Mouse (Mus musculus) left cerebral cortex, postnatal 36 days (tissue): ENCODE measurements around the gene Pigc. TPM values are rescaled to one million over a fixed set of nuclear protein-coding genes. Genes with fewer than 3 reads are reported as not detected.
A peak's percentile ranks its signal among the peaks of the same experiment; 100 is the strongest.

Experiments used
- DNase-seq, 2 experiments: peaks; one replicate each; pipeline ENCODE4 v3.0.0; 2021 to 2022; ENCODE audit warnings: low spot score in 2 of 2, mixed read lengths in 1 of 2
- intact Hi-C: fragments of 180-260 bp; cut with DNase I; formaldehyde crosslinking; loops from one replicate; pipeline ENCODE4 v1.15.1; 2025
- total RNA-seq, 2 experiments: library from RNA; stranded (reverse); gene quantifications; 2 replicates each; pipeline ENCODE4 v1.2.3; 2021

The Pigc gene
- total RNA-seq, 2 experiments from 2014 or later, result 12.3 to 16.9 TPM

DNA sequence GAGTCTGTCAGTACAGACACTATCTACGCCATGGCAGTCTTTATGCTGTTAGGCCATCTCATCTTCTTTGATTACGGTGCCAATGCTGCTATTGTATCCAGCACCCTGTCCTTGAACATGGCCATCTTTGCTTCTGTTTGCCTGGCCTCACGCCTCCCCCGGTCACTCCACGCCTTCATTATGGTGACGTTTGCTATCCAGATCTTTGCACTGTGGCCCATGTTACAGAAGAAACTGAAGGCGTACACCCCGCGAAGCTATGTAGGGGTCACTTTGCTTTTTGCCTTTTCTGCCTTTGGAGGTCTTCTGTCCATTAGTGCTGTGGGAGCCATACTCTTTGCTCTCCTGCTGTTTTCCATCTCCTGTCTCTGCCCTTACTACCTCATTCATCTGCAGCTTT is 1.9 kb downstream of the Pigc start:
- intact Hi-C loops, result no loop called here
- no peak for DNase-seq

DNA sequence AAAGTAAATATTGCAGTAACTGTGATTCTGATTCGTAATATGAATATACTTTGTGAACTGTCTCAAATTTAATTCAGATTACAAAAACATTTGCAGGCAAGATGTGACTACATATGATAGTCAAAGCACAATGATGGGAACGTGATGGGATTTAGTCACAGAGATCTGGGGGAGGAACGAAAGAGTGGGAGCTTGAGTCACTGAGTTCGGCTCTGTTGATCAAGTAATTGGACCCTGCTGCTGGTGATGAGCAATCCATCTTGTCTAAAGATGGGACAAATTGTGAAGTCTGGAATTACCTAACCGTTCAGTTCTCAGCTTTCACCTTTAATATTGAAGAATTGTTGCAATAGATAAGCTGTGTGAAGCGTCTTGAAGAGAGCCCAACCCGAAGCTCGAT is 3.2 kb downstream of the Pigc start:
- no peak for DNase-seq
- intact Hi-C loops, result no loop called here

DNA sequence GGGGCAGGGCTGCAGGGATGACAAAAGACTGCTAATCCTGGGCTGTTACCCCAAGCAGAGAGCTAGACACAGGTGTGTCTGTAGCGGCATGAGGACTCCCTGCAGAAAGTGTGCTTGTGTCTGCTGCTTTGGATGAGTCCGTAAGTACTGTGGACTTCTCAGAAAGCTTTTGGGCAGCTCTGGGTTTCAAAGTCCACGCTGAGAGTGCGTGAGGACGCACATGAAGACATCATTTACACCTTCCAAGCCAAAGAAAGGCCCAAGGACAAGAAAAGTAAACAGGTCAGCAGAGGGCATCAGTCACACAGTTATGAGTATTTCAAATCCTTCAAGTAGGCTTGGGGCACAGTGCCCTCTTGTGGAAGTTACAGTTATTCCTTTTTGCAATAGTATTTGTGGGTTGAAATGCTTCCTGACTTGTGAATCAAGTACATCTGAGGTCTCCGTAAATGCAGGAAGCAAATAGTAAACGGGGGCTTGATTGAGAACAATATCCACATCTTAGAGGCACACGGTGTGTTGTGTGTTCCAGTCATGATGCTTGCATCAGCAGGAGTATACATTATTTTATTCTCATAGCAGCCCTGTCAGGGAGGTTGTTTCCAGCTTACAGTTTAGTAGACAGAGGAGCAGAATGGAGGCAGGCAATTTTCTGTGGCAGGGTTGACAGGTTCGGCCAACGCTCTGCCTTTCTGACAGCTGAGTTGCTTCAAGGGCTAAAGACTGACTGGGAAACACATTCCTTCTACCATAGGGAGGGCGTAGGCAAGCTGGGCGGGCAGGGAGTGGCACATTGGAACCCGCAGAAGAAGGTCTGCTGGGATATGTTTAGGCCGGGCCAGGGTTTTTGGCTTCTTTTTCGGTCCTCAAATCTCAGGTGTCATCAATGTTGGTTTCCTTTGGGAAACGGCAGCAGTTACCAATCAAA is 7.5 kb downstream of the Pigc start:
- peak; percentile 42 to 68 for DNase-seq
- intact Hi-C loops, result loop anchor here (1.0 kb wide), 1 partner anchor 337 kb away; no protein-coding TSS in a partner anchor

DNA sequence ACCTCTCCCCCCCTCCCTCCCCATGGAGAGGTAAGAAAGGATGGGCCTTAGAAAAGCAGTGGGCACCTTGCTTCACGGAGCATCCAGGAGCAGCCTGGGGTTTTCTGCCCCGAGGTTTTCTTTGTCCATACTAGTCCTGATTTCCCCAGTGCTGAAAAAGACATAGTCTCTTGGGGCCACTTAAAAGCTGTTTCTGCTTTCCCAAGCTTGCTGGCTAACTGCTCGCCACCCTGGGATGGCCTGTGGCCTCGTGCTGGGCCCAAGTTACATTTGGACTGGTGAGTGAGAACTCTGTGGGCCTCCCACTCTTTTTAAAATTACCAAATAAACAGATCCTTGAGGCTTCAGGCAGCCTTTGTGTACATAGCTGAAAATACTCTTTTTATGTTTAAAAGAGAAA is 8.3 kb downstream of the Pigc start:
- no peak for DNase-seq
- intact Hi-C loops, result no loop called here

DNA sequence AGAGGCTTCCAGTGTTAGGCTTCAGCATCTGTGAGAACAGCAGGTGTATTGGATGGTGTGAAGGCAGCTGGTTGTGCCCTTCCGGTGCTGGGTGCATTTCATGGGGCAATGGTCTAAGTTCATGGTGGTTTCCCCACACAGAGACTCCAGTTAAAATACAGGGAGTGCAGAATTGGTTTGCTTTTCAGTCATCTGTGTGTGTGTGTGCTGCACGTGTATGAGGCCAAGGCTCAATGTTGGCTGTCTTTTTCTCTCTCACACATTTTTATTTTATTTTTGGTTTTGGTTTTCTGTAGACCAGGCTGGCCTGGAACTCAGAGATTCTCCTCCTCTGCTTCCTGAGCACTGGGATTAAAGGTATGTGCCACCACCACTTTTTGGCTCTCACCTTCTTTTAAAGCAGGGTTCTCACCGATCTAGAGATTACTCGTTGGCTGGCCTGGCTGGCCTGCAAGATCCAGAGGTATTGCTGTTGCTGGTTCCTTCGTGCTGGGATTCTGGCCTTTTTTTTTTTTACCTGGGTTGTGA is 9.3 kb downstream of the Pigc start:
- DNase-seq, result no peak
- intact Hi-C loops, result no loop called here

DNA sequence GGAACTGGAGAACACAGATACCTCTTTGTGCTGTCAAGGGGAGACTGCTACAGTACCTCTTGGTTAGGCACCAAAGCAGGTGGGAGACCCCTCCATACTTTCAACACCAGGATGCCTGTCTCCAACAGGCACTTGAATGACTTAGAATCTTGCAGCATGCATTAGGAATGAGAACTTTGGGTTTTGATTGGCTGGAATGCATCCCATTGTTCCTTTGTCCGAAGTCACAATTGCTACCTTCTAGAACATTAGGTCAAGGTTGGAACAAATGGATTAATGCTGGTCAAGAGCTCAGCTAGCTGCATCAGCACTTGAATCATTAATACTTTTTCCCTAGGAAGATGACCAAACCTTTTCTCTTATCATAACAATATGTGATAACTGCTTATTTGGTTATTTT is 10.6 kb downstream of the Pigc start, which contains the start of gene 4930558K02Rik:
4930558K02Rik (minus strand) TSS at position 101 of the 400 bp plus-strand sequence.
- intact Hi-C loops, result no loop called here
- DNase-seq, result no peak

DNA sequence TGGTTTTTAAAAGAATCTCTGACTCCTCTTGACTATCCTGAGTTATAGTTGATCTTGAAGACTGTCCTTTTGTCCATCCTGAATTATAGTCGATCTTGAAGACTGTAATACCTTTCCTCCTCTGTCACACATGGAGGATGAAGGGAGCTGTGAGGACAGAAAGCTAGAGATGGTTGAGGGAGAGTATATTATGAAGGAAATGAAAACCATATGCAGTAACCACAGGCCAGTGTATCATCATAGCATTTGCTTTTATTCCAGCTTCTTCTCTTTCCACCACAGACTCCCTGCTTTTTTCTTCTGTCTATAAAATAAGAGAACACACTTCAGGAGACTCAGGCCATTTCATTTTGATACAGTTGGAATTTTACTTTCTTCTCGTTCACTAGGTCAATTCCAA is 11.1 kb downstream of the Pigc start:
- DNase-seq, result no peak
- intact Hi-C loops, result no loop called here

DNA sequence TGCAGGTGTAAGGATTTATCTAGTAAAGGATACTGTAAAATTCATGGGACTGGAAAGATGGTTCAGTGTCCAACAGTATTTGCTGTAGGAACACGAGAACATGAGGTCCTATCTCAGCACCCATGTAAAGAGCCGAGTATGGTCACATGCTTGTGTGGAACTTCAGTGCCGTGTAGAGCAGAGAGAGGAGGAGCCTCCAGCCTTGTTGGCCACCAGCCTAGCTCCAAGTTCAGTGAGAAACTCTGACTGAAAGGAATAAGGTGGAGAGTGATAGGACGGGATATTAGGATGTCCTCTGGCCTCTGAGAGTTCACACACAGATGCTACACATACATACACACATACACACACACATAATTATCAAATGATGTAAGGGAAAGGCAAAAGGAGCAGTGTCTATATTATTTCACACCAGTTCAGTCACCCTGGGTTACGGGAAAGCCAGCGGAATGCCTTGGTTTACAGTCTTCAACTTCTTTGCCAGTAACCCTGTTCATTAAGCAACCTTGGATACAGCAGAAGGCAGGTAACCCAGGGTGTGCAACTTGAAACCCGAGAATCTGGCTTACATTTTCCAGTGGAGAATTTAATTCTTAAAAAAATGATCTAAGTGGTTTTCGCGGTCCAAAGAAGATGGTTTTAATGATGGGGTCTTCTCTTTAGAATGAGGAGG is 11.8 kb downstream of the Pigc start:
- no peak for DNase-seq
- intact Hi-C loops, result no loop called here

DNA sequence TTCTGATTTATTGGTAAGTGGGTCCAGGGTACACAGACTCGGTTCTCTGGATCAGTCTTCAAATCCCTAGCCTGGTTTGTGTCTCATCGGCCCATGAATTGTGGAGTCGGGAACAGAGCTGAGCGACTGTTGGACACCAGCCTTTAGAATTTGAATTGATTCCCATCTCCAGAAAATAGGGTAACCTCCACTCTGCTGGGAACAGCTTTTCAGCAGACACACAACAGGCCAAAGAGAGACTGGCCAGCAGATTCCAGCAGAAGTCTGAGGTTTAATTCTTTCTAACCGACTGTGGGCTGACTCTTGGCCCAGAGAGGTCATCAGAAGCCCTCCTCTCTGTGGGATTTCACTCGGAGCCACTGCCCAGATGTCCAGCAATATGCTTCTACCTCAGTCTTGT is 14.5 kb downstream of the Pigc start:
- DNase-seq, result no peak
- intact Hi-C loops, result no loop called here

DNA sequence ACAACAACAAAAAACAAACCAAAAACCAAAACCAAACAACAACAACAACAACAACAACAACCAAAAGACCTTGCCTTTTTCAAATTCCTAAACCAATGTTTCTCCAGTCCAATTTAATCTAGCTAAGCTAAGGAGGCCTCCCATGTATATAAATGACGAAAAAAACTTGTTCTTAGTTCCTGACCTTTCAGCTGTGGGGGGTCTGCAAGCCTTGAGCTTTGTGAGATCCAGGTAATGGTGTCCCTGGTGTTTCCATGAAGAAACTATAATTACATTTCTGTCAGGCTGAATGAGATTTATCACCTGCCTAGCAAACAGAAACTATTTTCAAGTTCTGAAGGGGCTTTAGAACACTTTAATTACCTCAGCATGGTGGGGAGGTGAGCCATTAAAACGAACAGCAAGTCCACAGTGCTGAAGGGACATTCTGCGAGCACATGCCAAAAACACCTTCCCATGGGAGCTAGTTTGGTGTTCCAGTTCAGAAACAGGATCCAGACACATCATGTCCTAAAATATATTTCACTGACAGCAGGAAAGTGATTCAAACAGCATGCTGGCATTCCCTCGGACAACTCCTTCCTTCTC is 15.1 kb downstream of the Pigc start:
- intact Hi-C loops, result no loop called here
- DNase-seq, result no peak

DNA sequence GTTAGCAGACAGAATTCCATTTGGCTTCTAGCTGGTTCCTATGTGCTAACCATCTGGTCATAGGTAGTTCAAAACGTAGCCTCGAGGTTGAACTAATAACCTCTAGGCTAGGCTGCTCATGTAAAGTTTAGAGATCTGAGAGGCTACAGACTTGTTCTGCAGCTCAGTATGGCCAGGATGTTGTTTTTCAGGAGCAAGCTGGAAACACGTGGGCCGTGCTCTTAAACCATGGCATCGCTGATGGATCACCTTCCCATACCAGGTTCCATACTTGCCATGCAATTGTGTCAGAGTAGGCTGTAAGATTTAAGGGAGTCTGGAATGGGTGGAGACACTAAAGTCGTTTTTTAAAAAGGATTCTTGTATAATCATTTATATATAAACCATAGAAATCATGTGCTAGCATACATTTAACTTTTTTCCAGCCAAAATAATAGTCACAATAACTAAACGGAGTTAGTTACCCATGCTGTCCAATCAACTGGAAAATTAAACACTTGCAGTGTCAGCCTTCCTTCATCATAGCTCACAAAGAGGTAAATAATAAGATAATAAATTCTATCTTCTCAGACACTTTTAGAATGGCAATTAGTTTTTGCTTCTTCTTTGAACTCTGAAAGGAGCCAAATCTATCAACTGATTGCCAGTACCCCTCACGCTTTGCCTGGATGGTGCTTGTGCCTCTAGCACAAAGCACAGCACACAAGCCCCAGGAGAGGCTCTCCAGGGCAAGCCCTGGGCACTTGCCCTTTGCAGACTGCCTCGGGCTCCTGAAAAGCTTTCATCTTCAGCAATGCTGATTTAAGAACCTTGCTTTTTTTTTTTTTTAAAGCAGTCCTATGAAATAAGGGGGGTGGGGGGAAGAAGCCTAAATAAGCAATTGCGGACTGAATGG is 21.9 kb downstream of the Pigc start:
- intact Hi-C loops, result no loop called here

DNA sequence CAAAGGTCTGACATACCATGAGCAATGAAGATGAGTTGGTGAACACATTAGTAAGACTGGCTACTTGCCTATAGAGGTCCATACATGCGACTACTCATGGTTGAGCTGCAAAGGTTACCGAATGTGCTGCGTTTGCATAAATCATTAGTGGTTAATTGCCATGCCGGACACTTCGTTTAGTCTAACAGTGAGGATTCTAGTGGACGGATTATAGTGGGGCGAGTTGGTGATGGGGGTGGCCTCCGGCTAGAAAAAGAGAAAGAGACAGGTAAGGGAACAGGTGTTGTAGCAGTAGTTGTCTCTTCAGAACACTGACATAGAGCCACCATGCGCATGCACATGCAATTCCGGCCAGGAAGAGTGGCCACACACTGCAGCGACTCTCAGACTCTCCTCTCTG is 22.9 kb downstream of the Pigc start:
- intact Hi-C loops, result no loop called here
- no peak for DNase-seq

More for the DNA sequence above, 21.9 kb downstream of the Pigc start:
- no peak for DNase-seq

DNA sequence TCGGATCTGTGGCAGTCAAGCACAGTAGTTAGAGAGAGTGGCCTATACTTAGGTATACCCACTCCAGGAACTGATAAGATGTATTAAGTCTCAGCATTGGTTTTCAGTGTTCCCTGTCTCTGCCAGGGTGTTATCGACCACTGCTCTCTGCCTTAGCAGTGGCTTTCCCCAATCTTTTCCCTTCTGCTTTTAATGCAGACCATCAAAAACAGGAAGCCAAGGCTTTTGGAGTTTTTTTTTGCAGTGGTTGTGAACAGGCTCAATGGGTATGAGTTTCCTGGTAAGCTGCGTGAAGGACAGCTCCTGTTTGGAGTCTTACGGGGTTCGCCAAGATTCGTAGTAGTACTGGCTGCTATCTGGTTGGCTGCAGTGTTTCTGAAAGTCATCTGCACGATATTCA is 23.4 kb downstream of the Pigc start:
- intact Hi-C loops, result no loop called here
- no peak for DNase-seq

DNA sequence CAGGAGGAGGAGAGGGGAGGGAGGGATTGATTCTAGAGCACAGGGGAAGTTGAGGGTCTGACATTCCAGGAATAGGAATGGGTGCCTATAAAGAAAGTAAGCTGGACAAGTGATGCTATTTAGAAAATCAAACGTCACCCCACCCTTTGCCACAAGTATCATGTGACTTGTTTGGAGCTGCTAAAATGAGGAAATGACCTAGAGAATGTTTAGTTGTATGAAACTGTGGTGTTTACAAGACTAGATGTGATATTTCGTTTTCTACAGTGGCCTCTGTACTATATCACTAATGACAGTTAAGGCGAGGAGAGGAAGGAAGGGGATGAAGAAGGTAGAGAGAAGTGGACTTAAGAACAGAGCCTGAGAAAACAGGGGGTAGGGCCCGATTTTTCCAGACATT is 29.8 kb downstream of the Pigc start:
- intact Hi-C loops, result no loop called here
- no peak for DNase-seq

DNA sequence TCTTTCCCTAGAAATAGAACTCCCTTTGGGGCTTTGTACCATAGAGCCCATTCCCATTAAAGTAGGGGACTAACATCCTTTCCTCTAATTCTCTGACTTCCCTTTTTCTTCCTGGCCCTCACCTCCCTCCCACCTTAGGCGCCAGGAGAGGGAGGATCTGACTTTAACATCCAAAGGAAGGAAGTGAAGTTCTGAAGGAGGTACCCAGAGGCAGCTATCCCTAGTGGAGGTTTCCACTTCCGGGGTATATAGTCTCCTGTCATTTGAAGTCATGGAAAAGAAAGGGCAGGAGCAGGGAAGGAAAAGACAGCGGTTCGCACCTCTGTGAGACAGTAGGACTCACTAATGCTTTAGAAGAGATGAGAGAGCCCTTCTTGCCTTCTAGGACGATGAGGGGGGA is 30.4 kb downstream of the Pigc start:
- no peak for DNase-seq
- intact Hi-C loops, result no loop called here

DNA sequence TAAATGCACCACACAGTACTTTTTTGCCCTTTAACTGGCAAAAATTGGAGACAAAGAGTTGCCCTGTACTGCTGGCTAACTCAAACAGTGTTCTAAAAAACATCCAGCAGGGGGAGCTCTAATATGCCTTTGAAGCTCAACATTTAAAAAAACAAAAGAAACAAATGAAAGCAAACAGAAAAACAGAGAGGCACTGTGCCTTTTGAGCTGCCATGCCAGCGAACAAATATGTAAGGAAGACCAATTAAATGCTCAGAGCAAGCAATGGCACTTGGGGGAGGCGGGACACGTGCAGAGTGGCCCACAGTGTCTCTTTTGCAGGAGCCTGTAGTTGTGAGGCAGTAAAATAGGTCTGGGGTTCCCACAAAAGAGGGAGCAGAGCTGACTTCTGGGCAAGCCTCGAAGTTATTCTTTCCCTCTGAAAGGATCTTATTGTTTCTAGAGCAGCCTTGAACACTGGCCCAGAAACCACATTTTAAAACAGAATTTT is 30.9 kb downstream of the Pigc start:
- DNase-seq, result peak; percentile 48 to 58
- intact Hi-C loops, result loop anchor here (2.0 kb wide), 1 partner anchor 313 kb away; no protein-coding TSS in a partner anchor

DNA sequence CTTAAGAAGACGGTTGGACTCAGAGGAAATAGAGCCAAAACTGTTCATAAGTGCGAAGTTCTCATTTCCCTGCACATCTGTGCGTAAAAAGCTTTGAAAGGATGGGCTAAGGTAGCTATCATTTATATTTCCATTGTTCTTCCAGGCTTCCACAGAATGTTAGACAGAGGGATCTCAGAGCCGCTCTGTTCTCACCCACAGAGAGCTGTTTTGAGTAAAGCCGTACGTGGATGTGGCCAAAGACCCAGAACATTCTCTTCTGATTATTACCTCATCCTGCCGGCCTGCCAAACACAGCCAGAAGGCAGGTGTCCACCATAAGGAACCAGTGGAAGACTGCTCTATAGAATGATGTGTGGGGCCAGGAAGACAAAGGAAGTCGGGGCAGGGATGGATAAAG is 32.3 kb downstream of the Pigc start:
- no peak for DNase-seq
- intact Hi-C loops, result loop anchor here (2.0 kb wide), 1 partner anchor 311 kb away; no protein-coding TSS in a partner anchor

DNA sequence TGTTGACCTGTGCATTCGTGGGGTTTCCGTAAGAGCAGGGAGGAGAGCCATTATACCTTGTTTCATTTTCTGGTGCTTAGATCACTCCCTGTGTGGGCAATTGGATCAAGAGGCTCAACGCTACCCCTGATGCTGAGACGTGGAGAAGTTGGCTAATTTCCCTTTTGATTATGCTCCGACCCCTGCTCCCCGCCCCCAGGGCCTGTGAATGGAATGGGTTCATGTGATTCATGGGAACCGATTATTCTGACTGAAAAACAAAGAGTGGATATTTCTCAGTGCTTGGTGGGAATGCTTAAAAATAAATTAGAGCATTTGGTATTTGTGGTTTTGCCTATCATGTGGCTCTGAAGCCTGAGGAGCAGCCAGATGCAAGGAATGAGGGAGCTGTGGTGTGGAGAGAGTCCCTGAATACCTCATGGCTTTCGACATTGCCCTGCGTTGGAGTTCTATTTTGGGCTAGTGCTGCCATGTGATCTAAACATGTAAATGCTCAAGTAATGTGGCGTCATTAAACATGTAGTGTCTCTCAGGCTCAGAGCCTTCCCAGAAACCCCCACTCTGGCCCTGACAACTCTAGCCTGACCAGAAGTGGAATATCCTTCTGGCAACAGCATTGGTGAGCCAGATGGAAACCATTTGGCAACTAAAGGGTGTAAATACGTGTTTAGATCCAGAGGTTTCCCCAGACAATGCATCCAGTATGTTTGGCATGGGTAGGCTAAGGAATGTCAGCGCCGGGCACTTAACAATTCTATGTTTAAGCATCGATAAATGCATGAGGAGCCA is 34.9 kb downstream of the Pigc start:
- DNase-seq, result no peak
- intact Hi-C loops, result no loop called here

DNA sequence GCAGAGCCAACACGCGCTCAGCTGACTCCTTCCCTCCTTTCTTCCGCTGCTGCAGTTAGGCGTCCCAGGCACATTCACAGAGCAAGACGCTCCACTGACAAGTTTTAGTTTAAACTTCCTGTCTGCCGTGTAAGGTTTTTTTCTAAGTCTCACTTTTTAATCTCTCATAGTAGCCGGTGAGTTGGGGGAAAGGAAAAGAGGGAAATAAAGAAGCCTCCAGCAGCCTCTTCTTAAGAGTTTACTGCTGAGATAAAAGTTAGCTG is 35.5 kb downstream of the Pigc start:
- intact Hi-C loops, result no loop called here
- DNase-seq, result no peak
